In genomic region chr1:64052069-64052750, GRCm38 (mm10) we compare ENCODE assay signal across 12 mouse cellular contexts.
A peak's percentile ranks its signal among the peaks of the same experiment; 100 is the strongest.
DNase-seq lines count a peak whose midpoint lies in the region; ATAC-seq lines count a peak whose summit lies in the region.
"Had no signal": no experiment of that assay in that cellular context is flagged by ENCODE, and none has a peak within 500 bp of the region (broad histone marks: within the 10 kb centered on the region; RNA-seq: fewer than 3 reads in every experiment).

No protein-coding gene starts in this region.

- no peak overlapping the region for H3K27ac ChIP-seq in kidney, embryonic 16.5 days (ENCODE audit: low read length)
- H3K27ac ChIP-seq in forebrain, embryonic 11.5 days (ENCODE audit: low read depth, low read length), result no peak overlapping the region
- H3K27ac ChIP-seq: hindbrain, embryonic 12.5 days had no signal

- H3K9me3 ChIP-seq in kidney, embryonic 16.5 days (ENCODE audit: low read length), result no peaks in the 10 kb centered on the region
- H3K9me3 ChIP-seq in forebrain, embryonic 11.5 days (ENCODE audit: control insufficient read depth, low read length), result no peaks in the 10 kb centered on the region
- H3K9me3 ChIP-seq: embryonic facial prominence, embryonic 10.5 days; hindbrain, embryonic 12.5 days had no signal

- DNase-seq in kidney, adult 11 months, result peak; percentile 7
- DNase-seq in 3T3-L1 (ENCODE audit: low read depth, low spot score), result peak; percentile 4
- no peak for DNase-seq in spleen, postnatal 14 days (ENCODE audit: low spot score in 2 of 2)
- DNase-seq in forebrain, embryonic 11.5 days (ENCODE audit: low spot score), result no peak
- DNase-seq: adrenal gland, postnatal 25 days; cerebellum, adult 11-12 months; midbrain, embryonic 14.5 days had no signal

- H3K9ac ChIP-seq in kidney, embryonic 16.5 days (replicated peaks; ENCODE audit: low read length), result no peak overlapping the region
- H3K9ac ChIP-seq in forebrain, embryonic 11.5 days (ENCODE audit: low read length), result no peak overlapping the region
- H3K9ac ChIP-seq: hindbrain, embryonic 12.5 days had no signal

- WGBS in kidney, embryonic 16.5 days, result 57% methylated on average over 7 of the region's 7 CpGs
- 86% methylated on average over 7 of the region's 7 CpGs for WGBS in forebrain, embryonic 11.5 days

- ATAC-seq in kidney, embryonic 16.5 days (ENCODE audit: low FRiP score, low TSS enrichment), result no peak
- peak; percentile 46 for ATAC-seq in CD4-positive, CD25-positive, alpha-beta regulatory T cell, adult 4 months
- ATAC-seq in megakaryocyte, adult 5-6 weeks (ENCODE audit: poor library complexity, severe bottlenecking), result peak; percentile 91
- no peak for ATAC-seq in forebrain, embryonic 11.5 days (replicated peaks; ENCODE audit: low FRiP score)

- H3K27me3 ChIP-seq in kidney, embryonic 16.5 days (ENCODE audit: insufficient read depth, low read length), result no peaks in the 10 kb centered on the region
- no peaks in the 10 kb centered on the region for H3K27me3 ChIP-seq in forebrain, embryonic 11.5 days (ENCODE audit: control insufficient read depth, insufficient read depth, low read length)
- H3K27me3 ChIP-seq: hindbrain, embryonic 12.5 days had no signal

- peaks cover 9% of the 10 kb centered on the region; the same call in 1 of the 2 replicates for H3K4me1 ChIP-seq in kidney, embryonic 16.5 days (ENCODE audit: insufficient read depth, low read length)
- no peaks in the 10 kb centered on the region for H3K4me1 ChIP-seq in forebrain, embryonic 11.5 days (replicated peaks; ENCODE audit: control insufficient read depth, insufficient read depth, low read length)

- H3K4me3 ChIP-seq in kidney, embryonic 16.5 days (ENCODE audit: low read length), result no peak overlapping the region
- H3K4me3 ChIP-seq in forebrain, embryonic 11.5 days (ENCODE audit: low read depth, low read length), result no peak overlapping the region
- H3K4me3 ChIP-seq: embryonic facial prominence, embryonic 10.5 days; hindbrain, embryonic 12.5 days had no signal

- H3K4me2 ChIP-seq in kidney, embryonic 16.5 days (replicated peaks; ENCODE audit: low read depth, low read length), result no peak overlapping the region
- no peak overlapping the region for H3K4me2 ChIP-seq in forebrain, embryonic 11.5 days (ENCODE audit: low read depth, low read length, severe bottlenecking)
- H3K4me2 ChIP-seq: hindbrain, embryonic 12.5 days had no signal

- H3K36me3 ChIP-seq in kidney, embryonic 16.5 days (ENCODE audit: insufficient read depth, low read length), result no peaks in the 10 kb centered on the region
- no peaks in the 10 kb centered on the region for H3K36me3 ChIP-seq in forebrain, embryonic 11.5 days (ENCODE audit: control insufficient read depth, insufficient read depth, low read length)
- H3K36me3 ChIP-seq: embryonic facial prominence, embryonic 10.5 days; hindbrain, embryonic 12.5 days had no signal

Comparison
In these comparisons a context has a peak if more than half of its experiments do, and no peak if none do; other contexts are left out.
1. DNase-seq: peak in kidney, adult 11 months (single experiment) and 3T3-L1 (single experiment); none in spleen, postnatal 14 days (0 of 2) and forebrain, embryonic 11.5 days (single experiment).
2. ATAC-seq: peak in CD4-positive, CD25-positive, alpha-beta regulatory T cell, adult 4 months (single experiment) and megakaryocyte, adult 5-6 weeks (single experiment); none in kidney, embryonic 16.5 days (single experiment) and forebrain, embryonic 11.5 days (single experiment).